Mouse (Mus musculus) heart, postnatal 0 days (tissue): ENCODE data around the gene Gcnt3. TPM values are rescaled to one million over a fixed set of nuclear protein-coding genes. Genes with fewer than 3 reads are reported as not detected.

Experiments used
- ATAC-seq: fragments of 200-750 bp; cut with Nextera tagmentation; 2 replicates; pipeline ENCODE4 v1.8.0; 2017; ENCODE audit warnings: low read depth, moderate number of reproducible peaks, moderate library complexity; ENCODE audit not compliant: insufficient read depth
- DNase-seq: peaks from one replicate; pipeline ENCODE4 v3.0.0-alpha.2; 2016; ENCODE audit warnings: low spot score
- H3K27ac ChIP-seq: fragments of 300-500 bp; sonication (generic); 2 replicates; pipeline ENCODE4 v1.5.1; 2014; ENCODE audit warnings: low read depth, mild to moderate bottlenecking
- H3K27me3 ChIP-seq: fragments of 300-500 bp; sonication (generic); 2 replicates; pipeline ENCODE4 v1.6.1; 2014; ENCODE audit warnings: low read length, mixed read lengths; ENCODE audit not compliant: control insufficient read depth, insufficient read depth
- H3K36me3 ChIP-seq: fragments of 300-500 bp; sonication (generic); replicated peaks from 2 replicates; pipeline ENCODE4 v1.6.1; 2014; ENCODE audit warnings: low read length, mixed read lengths; ENCODE audit not compliant: control insufficient read depth, insufficient read depth
- H3K4me1 ChIP-seq: fragments of 300-500 bp; sonication (generic); 2 replicates; pipeline ENCODE4 v1.6.1; 2014; ENCODE audit warnings: antibody characterized with exemption; ENCODE audit not compliant: control insufficient read depth, insufficient read depth
- H3K4me2 ChIP-seq: fragments of 300-500 bp; sonication (generic); 2 replicates; pipeline ENCODE4 v1.6.1; 2014; ENCODE audit warnings: low read depth, mild to moderate bottlenecking, low read length, moderate library complexity
- H3K4me3 ChIP-seq: fragments of 300-500 bp; sonication (generic); 2 replicates; pipeline ENCODE4 v1.5.1; 2014; ENCODE audit warnings: low read depth, low read length
- H3K9ac ChIP-seq: fragments of 300-500 bp; sonication (generic); replicated peaks from 2 replicates; pipeline ENCODE4 v1.6.1; 2014; ENCODE audit warnings: low read depth, low read length, mixed read lengths
- H3K9me3 ChIP-seq: fragments of 300-500 bp; sonication (generic); replicated peaks from 2 replicates; pipeline ENCODE4 v1.6.1; 2016; ENCODE audit warnings: low read length; ENCODE audit not compliant: control insufficient read depth
- CTCF ChIP-seq: IDR thresholded peaks from 2 replicates; pipeline ENCODE4 v1.5.1; 2016; ENCODE audit warnings: antibody characterized with exemption, control low read depth, low read depth
- EP300 ChIP-seq: IDR thresholded peaks from 2 replicates; pipeline ENCODE4 v1.6.1; 2016; ENCODE audit warnings: antibody characterized with exemption, low read depth
- WGBS: fragments of 180-500 bp; shearing (Covaris S2); extraction: QIAGEN DNeasy Blood & Tissue Kit; methylation state at CpG from one replicate; pipeline ENCODE4 v1.1.7; 2014; 5-methylcytosine and 5-hydroxymethylcytosine counted together
- polyA plus RNA-seq: library from polyadenylated mRNA; unstranded; fragments of >200 nt; fragmentation: Nextera tagmentation; extraction: Ambion mirVana; gene quantifications from 2 replicates; pipeline ENCODE4 v1.2.1, GENCODE M21; 2015
- total RNA-seq: library from RNA; depleted of rRNA; stranded (reverse); fragments of >200 nt; gene quantifications from 2 replicates; pipeline ENCODE4 v1.2.3, GENCODE M21; 2014; ENCODE audit warnings: low replicate concordance

The Gcnt3 gene
- total and polyA plus RNA-seq, 2 experiments from 2014 or later: 0.04 TPM; not detected in 1

GRCm38 (mm10) chr9:69994547-69994946 is 43.3 kb downstream of the Gcnt3 start:
- Histone ChIP-seq H3K27ac (no peak overlapping the region), H3K9ac (no peak overlapping the region), H3K27me3 (no peaks in the 10 kb centered on the region), H3K4me1 (peaks cover 34% of the 10 kb centered on the region), H3K36me3 (peaks cover 41% of the 10 kb centered on the region), H3K9me3 (no peaks in the 10 kb centered on the region), H3K4me3 (no peak overlapping the region), H3K4me2 (no peak overlapping the region)
- ATAC-seq (no peak), DNase-seq (no peak)
- WGBS: 77% methylated on average over 5 of the region's 5 CpGs
- no peak for TF ChIP-seq CTCF
- TF ChIP-seq EP300: no peak

GRCm38 (mm10) chr9:69993479-69993878 is 44.4 kb downstream of the Gcnt3 start:
- peaks cover 30% of the 10 kb centered on the region for H3K36me3 ChIP-seq
- no peaks in the 10 kb centered on the region for H3K27me3 ChIP-seq
- H3K9ac ChIP-seq: no peak overlapping the region
- H3K9me3 ChIP-seq: no peaks in the 10 kb centered on the region
- no peak for ATAC-seq
- no peak overlapping the region for H3K4me2 ChIP-seq
- no peak overlapping the region for H3K4me3 ChIP-seq
- TF ChIP-seq EP300: no peak
- no peak for TF ChIP-seq CTCF
- 47% methylated on average over 1 of the region's 1 CpGs for WGBS
- H3K27ac ChIP-seq: peak overlapping the region; percentile 76
- peaks cover 34% of the 10 kb centered on the region for H3K4me1 ChIP-seq
- no peak for DNase-seq

- no peak for TF ChIP-seq CTCF
- TF ChIP-seq EP300: no peak
- Histone ChIP-seq H3K4me1 (peaks cover 34% of the 10 kb centered on the region), H3K4me2 (0 out of 2 replicates have a peak overlapping the region, but pooled peaks have one; percentile 11), H3K27ac (peak overlapping the region; percentile 76), H3K9me3 (no peaks in the 10 kb centered on the region), H3K36me3 (peaks cover 25% of the 10 kb centered on the region), H3K27me3 (no peaks in the 10 kb centered on the region), H3K4me3 (no peak overlapping the region), H3K9ac (no peak overlapping the region)
- peak; percentile 46 for DNase-seq
- ATAC-seq: no peak
- WGBS: 47% methylated on average over 5 of the region's 5 CpGs
Observed at GRCm38 (mm10) chr9:69992841-69993277, 45.0 kb downstream of the Gcnt3 start.

- Histone ChIP-seq H3K9me3 (no peaks in the 10 kb centered on the region), H3K36me3 (peaks cover 4% of the 10 kb centered on the region; the same call in 1 of the 2 replicates), H3K4me3 (peak overlapping the region; percentile 98), H3K27me3 (no peaks in the 10 kb centered on the region), H3K4me2 (peak overlapping the region; percentile 65), H3K27ac (peak overlapping the region; percentile 99), H3K4me1 (peaks cover 34% of the 10 kb centered on the region), H3K9ac (peak overlapping the region; percentile 99)
- TF ChIP-seq CTCF (no peak), EP300 (no peak)
- DNase-seq: no peak
- 12% methylated on average over 5 of the region's 5 CpGs for WGBS
- ATAC-seq: no peak
Observed at GRCm38 (mm10) chr9:69990346-69990745, 47.5 kb downstream of the Gcnt3 start.

- Histone ChIP-seq H3K27me3 (no peaks in the 10 kb centered on the region), H3K9me3 (no peaks in the 10 kb centered on the region), H3K9ac (peak within 1 kb of the TSS; percentile 99), H3K4me2 (peak within 1 kb of the TSS; percentile 65), H3K36me3 (no peaks in the 10 kb centered on the region), H3K4me3 (peak within 1 kb of the TSS; percentile 98), H3K4me1 (peaks cover 28% of the 10 kb centered on the region), H3K27ac (peak within 1 kb of the TSS; percentile 99)
- DNase-seq (peak; percentile 98), ATAC-seq (peak; percentile 96)
- WGBS: under 1% methylated on average over 68 of the region's 76 CpGs
- TF ChIP-seq EP300: peak; percentile 81; the same call in 1 of the 2 replicates
- TF ChIP-seq CTCF: no peak
Observed at GRCm38 (mm10) chr9:69989303-69990121, 48.4 kb downstream of the Gcnt3 start, which contains the start of gene Bnip2. TSS of gene Bnip2 (plus strand) at chr9:69989466.
